Mouse (Mus musculus) liver, adult (tissue): ENCODE data around the gene Slc5a4b.

ENCODE experiments used
- GATA4 ChIP-seq: IDR thresholded peaks from 2 replicates; pipeline ENCODE4 v1.6.1; 2014; ENCODE audit warnings: mild to moderate bottlenecking, low read length; ENCODE audit not compliant: insufficient replicate concordance

Gene Slc5a4b

GRCm38 (mm10) chr10:76110861-76111260 is at the start of gene Slc5a4b:
Gene Slc5a4b (minus strand): TSS chr10:76110961.
- no peak for TF ChIP-seq GATA4

- no peak for TF ChIP-seq GATA4
These were observed 47.2 kb upstream of the Slc5a4b start for GRCm38 (mm10) chr10:76158009-76158408.

GRCm38 (mm10) chr10:76157528-76157927 is 46.8 kb upstream of the Slc5a4b start:
- TF ChIP-seq GATA4, result no peak

GRCm38 (mm10) chr10:76155911-76156310 is 45.1 kb upstream of the Slc5a4b start:
- no peak for TF ChIP-seq GATA4

- TF ChIP-seq GATA4, result no peak
These were observed 36.5 kb upstream of the Slc5a4b start, which contains the start of gene Slc5a4a for GRCm38 (mm10) chr10:76147278-76147677. Gene Slc5a4a (plus strand): TSS chr10:76147451.

GRCm38 (mm10) chr10:76146846-76147245 is 36.1 kb upstream of the Slc5a4b start:
- no peak for TF ChIP-seq GATA4

GRCm38 (mm10) chr10:76136318-76136717 is 25.6 kb upstream of the Slc5a4b start:
- no peak for TF ChIP-seq GATA4

GRCm38 (mm10) chr10:76132506-76132905 is 21.7 kb upstream of the Slc5a4b start:
- TF ChIP-seq GATA4, result no peak

- no peak for TF ChIP-seq GATA4
These were observed 10.7 kb upstream of the Slc5a4b start for GRCm38 (mm10) chr10:76121495-76121894.

GRCm38 (mm10) chr10:76120124-76120711 is 9.5 kb upstream of the Slc5a4b start:
- TF ChIP-seq GATA4, result no peak

GRCm38 (mm10) chr10:76118741-76119140 is 8.0 kb upstream of the Slc5a4b start:
- no peak for TF ChIP-seq GATA4

GRCm38 (mm10) chr10:76117966-76118365 is 7.2 kb upstream of the Slc5a4b start:
- TF ChIP-seq GATA4, result no peak

- no peak for TF ChIP-seq GATA4
These were observed 13.4 kb downstream of the Slc5a4b start for GRCm38 (mm10) chr10:76097368-76097767.

GRCm38 (mm10) chr10:76096580-76096979 is 14.2 kb downstream of the Slc5a4b start:
- TF ChIP-seq GATA4, result no peak

- TF ChIP-seq GATA4, result 0 out of 2 replicates have a peak, but pooled peaks have one; percentile 4
These were observed 42.8 kb downstream of the Slc5a4b start for GRCm38 (mm10) chr10:76067674-76068613.

- no peak for TF ChIP-seq GATA4
These were observed 48.3 kb downstream of the Slc5a4b start for GRCm38 (mm10) chr10:76062439-76062838.

GRCm38 (mm10) chr10:76051860-76052259 is 58.9 kb downstream of the Slc5a4b start:
- no peak for TF ChIP-seq GATA4

GRCm38 (mm10) chr10:76048967-76049366 is 61.8 kb downstream of the Slc5a4b start:
- TF ChIP-seq GATA4, result no peak
